Mouse (Mus musculus) embryonic facial prominence, embryonic 15.5 days (tissue): ENCODE measurements around the gene Cyp3a25. TPM values are rescaled to one million over a fixed set of nuclear protein-coding genes. Genes with fewer than 3 reads are reported as not detected.
"Not testable (repeated sequence)": the region's sequence is repeated elsewhere in the genome, so short reads cannot be mapped to it uniquely, and the experiment has no call there.

Experiments
- ATAC-seq: fragments of 200-750 bp; cut with Nextera tagmentation; 2 replicates; pipeline ENCODE4 v1.8.0; 2017; ENCODE audit warnings: low read depth, moderate TSS enrichment; ENCODE audit not compliant: insufficient number of reproducible peaks, low FRiP score, low TSS enrichment
- H3K27ac ChIP-seq: fragments of 300-500 bp; sonication (generic); replicated peaks from 2 replicates; pipeline ENCODE4 v1.5.1; 2015; ENCODE audit warnings: mild to moderate bottlenecking, inconsistent platforms
- H3K27me3 ChIP-seq: fragments of 300-500 bp; sonication (generic); 2 replicates; pipeline ENCODE4 v1.6.1; 2015; ENCODE audit warnings: inconsistent platforms
- H3K36me3 ChIP-seq: fragments of 300-500 bp; sonication (generic); 2 replicates; pipeline ENCODE4 v1.6.1; 2015; ENCODE audit warnings: mild to moderate bottlenecking, inconsistent platforms
- H3K4me1 ChIP-seq: fragments of 300-500 bp; sonication (generic); 2 replicates; pipeline ENCODE4 v1.6.1; 2015; ENCODE audit warnings: inconsistent platforms
- H3K4me2 ChIP-seq: fragments of 300-500 bp; sonication (generic); replicated peaks from 2 replicates; pipeline ENCODE4 v1.6.1; 2015; ENCODE audit warnings: mild to moderate bottlenecking, inconsistent platforms
- H3K4me3 ChIP-seq: fragments of 300-500 bp; sonication (generic); replicated peaks from 2 replicates; pipeline ENCODE4 v1.5.1; 2015; ENCODE audit warnings: mild to moderate bottlenecking, inconsistent platforms
- H3K9ac ChIP-seq: fragments of 300-500 bp; sonication (generic); 2 replicates; pipeline ENCODE4 v1.6.1; 2015; ENCODE audit warnings: inconsistent platforms
- H3K9me3 ChIP-seq: fragments of 300-500 bp; sonication (generic); replicated peaks from 2 replicates; pipeline ENCODE4 v1.6.1; 2016; ENCODE audit warnings: inconsistent platforms
- WGBS: fragments of 180-500 bp; shearing (Covaris S2); methylation state at CpG from one replicate; pipeline ENCODE4 v1.1.7; 2015; 5-methylcytosine and 5-hydroxymethylcytosine counted together
- polyA plus RNA-seq: library from polyadenylated mRNA; unstranded; fragments of >200 nt; fragmentation: Nextera tagmentation; extraction: Ambion mirVana; gene quantifications from 2 replicates; pipeline ENCODE4 v1.2.1, GENCODE M21; 2015

Gene Cyp3a25
- not detected in 2 replicates for polyA plus RNA-seq

GRCm38 (mm10) chr5:146009509-146009908, at the start of gene Cyp3a25:
Gene Cyp3a25 (minus strand): TSS chr5:146009618.
- not testable (repeated sequence) for H3K27ac ChIP-seq, H3K4me3 ChIP-seq, H3K4me2 ChIP-seq, H3K9me3 ChIP-seq, ATAC-seq, H3K9ac ChIP-seq, H3K4me1 ChIP-seq, H3K36me3 ChIP-seq, H3K27me3 ChIP-seq
- 52% methylated on average over 1 of the region's 1 CpGs for WGBS

- Histone ChIP-seq H3K27me3 (no peaks in the 10 kb centered on the region), H3K4me2 (no peak overlapping the region), H3K9ac (no peak overlapping the region), H3K4me1 (no peaks in the 10 kb centered on the region), H3K4me3 (no peak overlapping the region), H3K9me3 (0 out of 2 replicates have a peak, but pooled peaks cover 4% of the 10 kb centered on the region), H3K27ac (no peak overlapping the region), H3K36me3 (no peaks in the 10 kb centered on the region)
- ATAC-seq = no peak
- WGBS = 44% methylated on average over 4 of the region's 4 CpGs
Observed at GRCm38 (mm10) chr5:146021136-146021535, 11.7 kb upstream of the Cyp3a25 start.

GRCm38 (mm10) chr5:146018275-146018674, 8.9 kb upstream of the Cyp3a25 start:
- Histone ChIP-seq H3K4me3 (no peak overlapping the region), H3K9ac (no peak overlapping the region), H3K4me1 (no peaks in the 10 kb centered on the region), H3K27ac (no peak overlapping the region), H3K9me3 (peaks cover 4% of the 10 kb centered on the region; the same call in 1 of the 2 replicates), H3K36me3 (no peaks in the 10 kb centered on the region), H3K4me2 (no peak overlapping the region), H3K27me3 (no peaks in the 10 kb centered on the region)
- no peak for ATAC-seq
- WGBS = 71% methylated on average over 5 of the region's 5 CpGs

GRCm38 (mm10) chr5:146011251-146011650, 1.8 kb upstream of the Cyp3a25 start:
- ATAC-seq = no peak
- Histone ChIP-seq H3K4me1 (no peaks in the 10 kb centered on the region), H3K36me3 (no peaks in the 10 kb centered on the region), H3K4me2 (no peak overlapping the region), H3K4me3 (no peak overlapping the region), H3K27me3 (no peaks in the 10 kb centered on the region), H3K9ac (no peak overlapping the region), H3K9me3 (no peaks in the 10 kb centered on the region; the same call in 1 of the 2 replicates), H3K27ac (no peak overlapping the region)
- 64% methylated on average over 1 of the region's 1 CpGs for WGBS

GRCm38 (mm10) chr5:145967080-145967479, 42.3 kb downstream of the Cyp3a25 start:
- Histone ChIP-seq H3K9ac (no peak overlapping the region), H3K4me1 (no peaks in the 10 kb centered on the region), H3K27ac (no peak overlapping the region), H3K27me3 (no peaks in the 10 kb centered on the region), H3K36me3 (no peaks in the 10 kb centered on the region), H3K4me2 (no peak overlapping the region), H3K4me3 (no peak overlapping the region), H3K9me3 (0 out of 2 replicates have a peak, but pooled peaks cover 3% of the 10 kb centered on the region)
- no peak for ATAC-seq

Other genes with a start within 250 kb of the Cyp3a25 start
- not detected in 2 replicates for gene Cyp3a44, start 203.7 kb downstream of the Cyp3a25 start, polyA plus RNA-seq
- gene Cyp3a11, start 129.7 kb downstream of the Cyp3a25 start, polyA plus RNA-seq = not detected in 2 replicates
- not detected in 2 replicates for gene Cyp3a59, start 69.6 kb upstream of the Cyp3a25 start, polyA plus RNA-seq
- not detected in 2 replicates for gene Gm5565, start 150.9 kb upstream of the Cyp3a25 start, polyA plus RNA-seq
- not detected in 2 replicates for gene Gm6309, start 161.1 kb upstream of the Cyp3a25 start, polyA plus RNA-seq
- gene 1700001J03Rik, start 175.7 kb upstream of the Cyp3a25 start, polyA plus RNA-seq = not detected in 2 replicates
- gene Rnf6, start 211.9 kb upstream of the Cyp3a25 start, polyA plus RNA-seq = 49.4 and 51.5 TPM in 2 replicates
- 16.2 and 17.7 TPM in 2 replicates for gene Cdk8, start 221.6 kb upstream of the Cyp3a25 start, polyA plus RNA-seq